Mouse (Mus musculus): ENCODE data around the gene Rmnd1. TPM values are rescaled to one million over a fixed set of nuclear protein-coding genes. Genes with fewer than 3 reads are reported as not detected.

The Rmnd1 gene
- 13.7 and 14.9 TPM in 2 replicates for total RNA-seq (2023)

DNA sequence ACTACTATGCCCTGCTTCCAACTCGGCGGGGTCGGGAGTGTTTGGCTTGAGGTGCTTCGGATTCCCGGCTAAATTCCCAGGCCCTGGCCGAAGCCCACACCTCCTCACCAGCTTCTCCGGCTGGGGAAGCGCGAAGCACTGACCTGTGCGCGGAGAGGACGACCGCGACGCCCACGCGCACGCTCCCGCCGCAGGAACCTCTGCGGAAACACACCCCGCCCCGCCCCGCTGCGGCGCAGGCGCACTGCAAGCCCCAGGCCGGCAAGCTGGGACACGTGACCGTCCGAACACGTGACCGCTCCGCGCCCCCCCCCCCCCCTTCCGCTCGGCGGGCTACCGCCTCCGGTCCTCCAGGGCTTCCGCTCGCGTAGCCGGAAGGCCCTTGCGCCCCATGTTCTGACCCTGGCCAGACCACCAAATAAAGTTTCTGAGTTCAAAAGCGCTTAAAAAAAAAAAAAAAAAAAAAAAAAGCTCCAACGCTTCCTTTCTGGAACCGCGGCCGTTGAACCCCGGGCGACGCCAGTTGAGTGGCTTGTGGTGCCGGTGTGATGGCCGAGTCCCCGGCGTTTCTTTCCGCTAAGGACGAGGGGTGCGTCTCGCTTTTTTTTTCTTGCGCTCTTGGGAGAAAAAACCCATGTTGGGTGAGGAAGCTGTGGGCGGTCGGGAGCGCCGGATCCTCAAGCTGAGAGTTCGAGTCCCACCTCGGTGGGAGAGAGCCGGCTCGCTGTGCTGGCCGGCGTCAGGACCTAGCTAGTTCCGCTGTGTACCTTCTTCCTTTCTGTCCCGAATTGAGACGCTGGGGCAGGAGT lies at the start of gene Rmnd1, which contains the start of gene Armt1:
Rmnd1 (minus strand) TSS at position 266 of the 809 bp plus-strand sequence.
Armt1 (plus strand) TSS at position 345 of the 809 bp plus-strand sequence.

DNA sequence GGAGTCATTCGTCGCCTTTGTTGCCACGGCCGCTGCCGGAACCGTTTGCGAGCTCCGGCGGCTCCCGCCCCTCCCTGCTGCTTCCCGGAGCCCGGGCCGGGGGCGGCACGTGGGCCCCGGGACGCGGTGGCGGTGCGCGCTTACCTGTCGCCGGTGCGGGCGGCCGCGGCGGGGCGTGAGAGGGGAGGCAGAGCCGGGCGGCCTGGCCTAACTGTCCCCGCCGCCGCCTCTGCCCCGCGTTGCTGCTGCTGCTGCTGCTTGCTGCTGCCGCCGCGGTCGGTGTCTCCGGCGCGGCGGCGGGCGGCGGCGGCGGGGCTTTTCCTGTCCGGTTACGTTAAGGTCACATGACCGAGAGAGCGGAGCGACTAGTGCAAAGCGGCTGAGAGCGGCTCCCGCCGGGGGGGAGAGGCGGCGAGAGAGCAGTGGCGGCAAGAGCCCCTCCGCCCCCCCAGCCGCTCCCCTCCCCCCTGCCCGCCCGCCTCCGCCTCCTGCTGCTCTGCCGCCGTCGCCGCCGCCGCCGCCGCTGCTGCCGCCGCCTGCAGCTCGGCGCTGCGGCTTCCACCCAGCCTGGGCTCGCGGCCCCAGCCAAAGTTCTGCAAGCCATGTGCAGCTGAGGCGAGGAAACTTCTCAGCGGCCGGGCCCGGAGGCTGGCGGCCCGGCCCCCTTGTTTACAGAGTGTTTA lies 44.3 kb downstream of the Rmnd1 start, which contains the start of gene Zbtb2:
Zbtb2 (minus strand) TSS at position 408 of the 683 bp plus-strand sequence.

Other genes starting within 250 kb of the Rmnd1 start
- gene Akap12, start 166.0 kb downstream of the Rmnd1 start, total RNA-seq (2023): 1.1 and 3.0 TPM in 2 replicates
- gene Zbtb2, start 44.3 kb downstream of the Rmnd1 start, total RNA-seq (2023): 20.2 and 22.5 TPM in 2 replicates
- gene Armt1, start 79 bp upstream of the Rmnd1 start, total RNA-seq (2023): 9.1 and 13.5 TPM in 2 replicates
- gene Ccdc170, start 50.1 kb upstream of the Rmnd1 start, total RNA-seq (2023): 0.19 and 0.34 TPM in 2 replicates
- 2.6 and 5.7 TPM in 2 replicates for gene Esr1, start 179.2 kb upstream of the Rmnd1 start, total RNA-seq (2023)